Mouse (Mus musculus) hindbrain, embryonic 13.5 days (tissue): ENCODE measurements around the gene Gmds. TPM values are rescaled to one million over a fixed set of nuclear protein-coding genes. Genes with fewer than 3 reads are reported as not detected.

ENCODE experiments used
- ATAC-seq: fragments of 200-750 bp; cut with Nextera tagmentation; 2 replicates; pipeline ENCODE4 v1.8.0; 2017; ENCODE audit warnings: moderate TSS enrichment; ENCODE audit not compliant: low FRiP score
- H3K27ac ChIP-seq: fragments of 300-500 bp; sonication (generic); 2 replicates; pipeline ENCODE4 v1.5.1; 2015; ENCODE audit warnings: inconsistent platforms, mild to moderate bottlenecking, moderate library complexity
- H3K27me3 ChIP-seq: fragments of 300-500 bp; sonication (generic); 2 replicates; pipeline ENCODE4 v1.6.1; 2015; ENCODE audit warnings: mild to moderate bottlenecking, inconsistent platforms
- H3K36me3 ChIP-seq: fragments of 300-500 bp; sonication (generic); 2 replicates; pipeline ENCODE4 v1.6.1; 2015; ENCODE audit warnings: mild to moderate bottlenecking, inconsistent platforms
- H3K4me1 ChIP-seq: fragments of 300-500 bp; sonication (generic); replicated peaks from 2 replicates; pipeline ENCODE4 v1.6.1; 2015; ENCODE audit warnings: inconsistent platforms
- H3K4me2 ChIP-seq: fragments of 300-500 bp; sonication (generic); 2 replicates; pipeline ENCODE4 v1.6.1; 2015; ENCODE audit warnings: inconsistent platforms, mild to moderate bottlenecking, moderate library complexity
- H3K4me3 ChIP-seq: fragments of 300-500 bp; sonication (generic); 2 replicates; pipeline ENCODE4 v1.5.1; 2015; ENCODE audit warnings: mild to moderate bottlenecking, inconsistent platforms
- H3K9ac ChIP-seq: fragments of 300-500 bp; sonication (generic); 2 replicates; pipeline ENCODE4 v1.6.1; 2015; ENCODE audit warnings: mild to moderate bottlenecking, inconsistent platforms
- H3K9me3 ChIP-seq: fragments of 300-500 bp; sonication (generic); 2 replicates; pipeline ENCODE4 v1.6.1; 2016; ENCODE audit warnings: inconsistent platforms
- WGBS: fragments of 180-500 bp; shearing (Covaris S2); methylation state at CpG from one replicate; pipeline ENCODE4 v1.1.7; 2015; 5-methylcytosine and 5-hydroxymethylcytosine counted together
- polyA plus RNA-seq: library from polyadenylated mRNA; unstranded; fragments of >200 nt; fragmentation: Nextera tagmentation; extraction: Ambion mirVana; gene quantifications from 2 replicates; pipeline ENCODE4 v1.2.1, GENCODE M21; 2015

Gene Gmds
- polyA plus RNA-seq, 1 experiment from 2014 or later = 34.3 TPM

DNA sequence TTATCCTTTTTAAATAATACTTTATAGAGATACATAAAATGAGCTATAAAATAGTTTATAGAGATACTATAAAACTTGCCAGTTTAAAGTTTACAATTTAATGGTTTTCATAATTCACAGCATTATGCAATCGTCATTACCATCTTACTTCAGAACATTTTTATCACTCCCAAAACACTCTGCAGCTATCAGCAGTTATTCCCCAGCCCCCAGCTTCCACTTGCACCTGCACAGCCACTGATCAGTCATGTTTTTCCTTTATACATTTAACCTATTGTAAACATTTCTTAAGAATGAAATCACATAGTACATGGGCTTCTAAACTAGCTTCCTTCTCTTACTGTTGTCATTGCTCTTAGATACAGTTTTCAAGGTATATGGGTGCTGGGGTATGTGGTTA, 208.6 kb downstream of the Gmds start:
- Histone ChIP-seq H3K4me2 (no peak overlapping the region), H3K4me1 (no peaks in the 10 kb centered on the region), H3K27me3 (no peaks in the 10 kb centered on the region), H3K9ac (no peak overlapping the region), H3K27ac (no peak overlapping the region), H3K36me3 (no peaks in the 10 kb centered on the region), H3K4me3 (no peak overlapping the region), H3K9me3 (no peaks in the 10 kb centered on the region)
- 92% methylated on average over 1 of the region's 1 CpGs for WGBS
- no peak for ATAC-seq

DNA sequence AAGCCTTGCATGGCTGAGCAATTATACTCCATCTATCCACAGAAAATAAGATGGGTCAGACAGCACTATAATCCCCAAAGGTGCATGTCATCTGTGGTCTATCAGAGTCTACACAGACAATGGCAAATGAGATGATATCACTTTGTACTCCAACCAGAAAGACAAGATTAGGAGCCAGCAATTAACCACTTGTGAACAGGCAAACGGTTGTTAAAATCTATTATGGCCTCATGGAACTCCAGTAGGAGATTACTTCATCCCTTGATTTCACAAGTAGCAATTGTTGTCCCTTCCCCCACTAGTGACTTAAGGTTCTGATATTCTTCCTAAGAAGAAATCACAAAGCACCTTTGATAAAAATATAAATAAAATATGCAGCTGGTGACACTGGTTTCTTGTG, 220.2 kb downstream of the Gmds start:
- no peaks in the 10 kb centered on the region for H3K4me1 ChIP-seq
- H3K4me2 ChIP-seq = no peak overlapping the region
- no peaks in the 10 kb centered on the region for H3K9me3 ChIP-seq
- H3K36me3 ChIP-seq = no peaks in the 10 kb centered on the region
- WGBS = 78% methylated on average over 1 of the region's 1 CpGs
- H3K4me3 ChIP-seq = no peak overlapping the region
- no peak overlapping the region for H3K27ac ChIP-seq
- ATAC-seq = no peak
- no peaks in the 10 kb centered on the region for H3K27me3 ChIP-seq
- H3K9ac ChIP-seq = no peak overlapping the region

- no peaks in the 10 kb centered on the region for H3K27me3 ChIP-seq
- H3K4me2 ChIP-seq = no peak overlapping the region
- no peak overlapping the region for H3K27ac ChIP-seq
- 80% methylated on average over 1 of the region's 1 CpGs for WGBS
- no peak for ATAC-seq
- no peaks in the 10 kb centered on the region for H3K36me3 ChIP-seq
- H3K4me3 ChIP-seq = no peak overlapping the region
- no peak overlapping the region for H3K9ac ChIP-seq
- no peaks in the 10 kb centered on the region for H3K4me1 ChIP-seq
- no peaks in the 10 kb centered on the region for H3K9me3 ChIP-seq
Observed at GRCm38 (mm10) chr13:32115468-32115867, 223.1 kb downstream of the Gmds start.

DNA sequence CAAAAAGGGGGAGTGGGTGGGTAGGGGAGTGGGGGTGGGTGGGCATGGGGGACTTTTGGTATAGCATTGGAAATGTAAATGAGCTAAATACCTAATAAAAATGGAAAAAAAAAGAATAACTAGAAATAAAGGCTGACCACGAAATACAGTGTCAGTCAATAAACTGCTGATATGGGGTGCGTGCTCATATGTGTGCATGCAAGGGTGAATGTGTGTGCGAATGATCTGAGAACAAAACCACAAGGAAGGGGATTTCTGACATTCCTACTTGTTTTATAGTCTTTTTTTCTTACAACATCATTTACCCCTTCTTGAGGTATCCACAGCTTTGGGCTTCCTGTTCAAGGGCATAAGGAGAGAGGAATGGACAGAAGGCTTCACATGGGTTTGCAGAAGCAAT, 224.7 kb downstream of the Gmds start:
- Histone ChIP-seq H3K27me3 (no peaks in the 10 kb centered on the region), H3K36me3 (no peaks in the 10 kb centered on the region), H3K4me1 (no peaks in the 10 kb centered on the region), H3K4me3 (no peak overlapping the region), H3K4me2 (no peak overlapping the region), H3K9ac (no peak overlapping the region), H3K27ac (no peak overlapping the region), H3K9me3 (no peaks in the 10 kb centered on the region)
- ATAC-seq = no peak
- 94% methylated on average over 3 of the region's 3 CpGs for WGBS

GRCm38 (mm10) chr13:32088303-32088977, 250.1 kb downstream of the Gmds start:
- no peaks in the 10 kb centered on the region for H3K9me3 ChIP-seq
- H3K36me3 ChIP-seq = no peaks in the 10 kb centered on the region
- H3K4me2 ChIP-seq = no peak overlapping the region
- no peaks in the 10 kb centered on the region for H3K4me1 ChIP-seq
- WGBS = 85% methylated on average over 7 of the region's 7 CpGs
- H3K27me3 ChIP-seq = no peaks in the 10 kb centered on the region
- no peak overlapping the region for H3K9ac ChIP-seq
- no peak for ATAC-seq
- H3K27ac ChIP-seq = no peak overlapping the region
- no peak overlapping the region for H3K4me3 ChIP-seq

DNA sequence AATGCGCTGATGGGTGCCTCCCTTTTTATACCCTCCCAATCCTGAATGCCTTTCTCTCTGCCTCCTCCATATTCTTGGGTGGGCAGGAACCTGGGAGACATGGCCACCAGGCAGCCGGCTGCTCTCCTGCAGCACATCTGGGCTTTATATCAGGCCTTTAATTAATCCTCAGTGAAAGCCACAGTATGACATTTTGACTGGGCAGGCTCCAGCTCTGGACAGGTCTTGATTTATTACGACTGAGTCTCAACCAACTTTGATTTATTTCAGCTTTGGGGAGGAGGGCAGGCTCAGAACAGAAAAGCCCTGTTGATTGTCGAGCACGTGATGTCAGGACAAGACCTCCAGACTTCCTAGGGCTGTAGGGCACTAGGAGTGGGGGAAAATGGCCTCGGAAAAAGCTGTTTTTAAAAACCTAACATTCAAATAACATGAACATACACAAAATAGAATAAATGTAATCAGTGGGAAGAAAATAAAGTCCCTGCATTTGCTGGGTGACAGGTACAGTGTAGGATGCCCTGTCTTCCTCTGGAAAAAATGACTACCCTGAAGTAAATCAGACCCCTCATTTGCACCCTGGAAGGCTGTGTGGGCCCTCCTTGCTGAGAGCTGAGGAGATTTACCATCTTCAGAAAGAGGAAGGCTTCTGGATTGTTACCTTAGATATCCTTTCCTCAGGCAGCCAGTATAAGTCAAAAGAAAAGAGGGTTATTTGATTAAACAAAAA, 257.9 kb downstream of the Gmds start:
- H3K9me3 ChIP-seq = no peaks in the 10 kb centered on the region
- H3K9ac ChIP-seq = no peak overlapping the region
- H3K4me2 ChIP-seq = no peak overlapping the region
- no peak overlapping the region for H3K4me3 ChIP-seq
- 48% methylated on average over 6 of the region's 6 CpGs for WGBS
- no peaks in the 10 kb centered on the region for H3K4me1 ChIP-seq
- no peaks in the 10 kb centered on the region for H3K36me3 ChIP-seq
- peak; percentile 52; the same call in 1 of the 2 replicates for ATAC-seq
- H3K27ac ChIP-seq = no peak overlapping the region
- no peaks in the 10 kb centered on the region for H3K27me3 ChIP-seq

GRCm38 (mm10) chr13:32073630-32074029, 264.9 kb downstream of the Gmds start:
- no peak for ATAC-seq
- no peaks in the 10 kb centered on the region for H3K4me1 ChIP-seq
- 71% methylated on average over 2 of the region's 2 CpGs for WGBS

GRCm38 (mm10) chr13:32055321-32055720, 283.2 kb downstream of the Gmds start:
- peak; percentile 75 for ATAC-seq
- 0 out of 2 replicates have a peak, but pooled peaks cover 2% of the 10 kb centered on the region for H3K4me1 ChIP-seq
- no peak overlapping the region for H3K27ac ChIP-seq
- WGBS = 46% methylated on average over 6 of the region's 6 CpGs
- H3K9me3 ChIP-seq = no peaks in the 10 kb centered on the region
- no peaks in the 10 kb centered on the region for H3K36me3 ChIP-seq
- H3K27me3 ChIP-seq = no peaks in the 10 kb centered on the region
- H3K9ac ChIP-seq = no peak overlapping the region
- no peak overlapping the region for H3K4me3 ChIP-seq
- H3K4me2 ChIP-seq = no peak overlapping the region

More at GRCm38 (mm10) chr13:32073630-32074029, 264.9 kb downstream of the Gmds start:
- Histone ChIP-seq H3K4me2 (no peak overlapping the region), H3K4me3 (no peak overlapping the region), H3K27ac (no peak overlapping the region), H3K27me3 (no peaks in the 10 kb centered on the region), H3K36me3 (no peaks in the 10 kb centered on the region), H3K9ac (no peak overlapping the region), H3K9me3 (no peaks in the 10 kb centered on the region)

GRCm38 (mm10) chr13:32053587-32053986, 285.0 kb downstream of the Gmds start:
- no peaks in the 10 kb centered on the region for H3K9me3 ChIP-seq
- H3K4me2 ChIP-seq = no peak overlapping the region
- no peak overlapping the region for H3K4me3 ChIP-seq
- no peaks in the 10 kb centered on the region for H3K27me3 ChIP-seq
- H3K4me1 ChIP-seq = 0 out of 2 replicates have a peak, but pooled peaks cover 2% of the 10 kb centered on the region
- ATAC-seq = no peak
- H3K36me3 ChIP-seq = no peaks in the 10 kb centered on the region
- no peak overlapping the region for H3K9ac ChIP-seq
- H3K27ac ChIP-seq = no peak overlapping the region

GRCm38 (mm10) chr13:32047980-32048959, 290.3 kb downstream of the Gmds start:
- H3K27me3 ChIP-seq = no peaks in the 10 kb centered on the region
- H3K9ac ChIP-seq = no peak overlapping the region
- no peak for ATAC-seq
- H3K4me3 ChIP-seq = no peak overlapping the region
- no peaks in the 10 kb centered on the region for H3K36me3 ChIP-seq
- 59% methylated on average over 6 of the region's 6 CpGs for WGBS
- no peaks in the 10 kb centered on the region for H3K9me3 ChIP-seq
- H3K4me2 ChIP-seq = no peak overlapping the region
- no peak overlapping the region for H3K27ac ChIP-seq
- no peaks in the 10 kb centered on the region for H3K4me1 ChIP-seq

DNA sequence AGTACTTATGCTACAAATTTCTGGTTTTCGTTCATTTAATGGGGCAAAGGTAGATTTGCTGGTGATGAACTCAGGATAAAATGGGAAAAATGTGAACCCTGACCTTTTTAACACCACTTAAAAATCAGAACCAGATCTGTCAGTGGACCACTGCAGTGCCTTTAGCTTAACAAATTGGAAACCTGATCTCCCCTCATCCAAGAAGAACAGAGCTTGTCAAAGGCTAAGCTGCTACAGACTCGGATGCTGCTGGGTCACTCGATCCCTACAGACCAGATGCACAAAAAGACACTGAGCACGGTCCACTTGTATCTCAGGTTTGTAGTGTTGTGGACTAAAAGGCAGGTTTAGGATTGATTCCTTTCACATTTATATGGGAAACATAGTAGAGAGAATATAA, 291.6 kb downstream of the Gmds start:
- Histone ChIP-seq H3K9ac (no peak overlapping the region), H3K4me3 (no peak overlapping the region), H3K4me2 (no peak overlapping the region), H3K36me3 (no peaks in the 10 kb centered on the region), H3K9me3 (no peaks in the 10 kb centered on the region), H3K4me1 (no peaks in the 10 kb centered on the region), H3K27ac (no peak overlapping the region), H3K27me3 (no peaks in the 10 kb centered on the region)
- ATAC-seq = no peak
- 42% methylated on average over 4 of the region's 4 CpGs for WGBS

DNA sequence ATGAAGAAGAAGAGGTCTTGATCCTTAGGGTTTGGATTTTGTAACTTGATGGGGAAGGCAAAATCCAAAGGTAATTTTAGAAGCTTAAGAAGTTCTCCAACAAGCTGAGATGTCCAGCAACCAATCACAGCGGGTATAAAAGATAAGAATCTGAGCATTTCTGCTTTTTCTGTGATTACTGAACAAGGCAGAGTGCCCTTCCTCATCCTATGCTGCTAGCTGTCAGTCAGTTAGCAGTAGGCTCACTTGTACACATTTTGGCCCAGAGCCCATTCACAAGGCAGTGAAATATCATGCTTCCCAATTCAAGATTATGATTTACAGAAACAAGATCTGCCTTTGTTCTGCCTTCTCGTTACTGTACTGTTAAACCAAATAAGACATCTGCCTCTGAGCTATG, 295.8 kb downstream of the Gmds start:
- Histone ChIP-seq H3K27me3 (no peaks in the 10 kb centered on the region), H3K4me1 (no peaks in the 10 kb centered on the region), H3K4me3 (no peak overlapping the region), H3K36me3 (no peaks in the 10 kb centered on the region), H3K4me2 (no peak overlapping the region), H3K9ac (no peak overlapping the region), H3K27ac (no peak overlapping the region), H3K9me3 (no peaks in the 10 kb centered on the region)
- no peak for ATAC-seq
- 87% methylated on average over 2 of the region's 2 CpGs for WGBS
